Mouse (Mus musculus): ENCODE data around the gene Fignl1.

GRCm38 (mm10) chr11:11824970-11825635, 16.3 kb upstream of the Fignl1 start:
- TF ChIP-seq POLR2A (IDR thresholded peaks at IDR 0.05; ENCODE audit: insufficient read length, low read depth) = no peak
- no peak for TF ChIP-seq USF1 (IDR thresholded peaks at IDR 0.05; ENCODE audit: low read depth)
- TF ChIP-seq MAX (IDR thresholded peaks at IDR 0.05; ENCODE audit: low read depth) = no peak
- TF ChIP-seq MYOG (IDR thresholded peaks at IDR 0.05; ENCODE audit: control insufficient read depth in 1 of 3, insufficient read depth in 1 of 3, insufficient read length in 2 of 3, low read depth in 2 of 3) = no peak
- TF ChIP-seq TCF3 (IDR thresholded peaks at IDR 0.05; ENCODE audit: insufficient read length, low read depth) = no peak
- no peak for TF ChIP-seq CEBPB (IDR thresholded peaks at IDR 0.05; ENCODE audit: insufficient read depth, poor library complexity, severe bottlenecking)
- no peak for TF ChIP-seq E2F4 (IDR thresholded peaks at IDR 0.05; ENCODE audit: insufficient read depth)
- no peak for TF ChIP-seq TCF12 (IDR thresholded peaks at IDR 0.05; ENCODE audit: insufficient read depth, poor library complexity, severe bottlenecking)
- TF ChIP-seq SRF (IDR thresholded peaks at IDR 0.05; ENCODE audit: control insufficient read depth, insufficient read length, low read depth) = no peak
- no peak for TF ChIP-seq POLR2AphosphoS2 (IDR thresholded peaks at IDR 0.05; ENCODE audit: insufficient read length, low read depth)

Data from myocyte (in vitro differentiated cells).